Comparison of ENCODE assay signal across 9 mouse cellular contexts in genomic region chr9:106226151-106226682, GRCm38 (mm10). TPM values are rescaled to one million over a fixed set of nuclear protein-coding genes. Genes with fewer than 3 reads are reported as not detected.
DNase-seq lines count a peak whose midpoint lies in the region; ATAC-seq and TF ChIP-seq lines count a peak whose summit lies in the region.
"Had no signal": no experiment of that assay in that cellular context is flagged by ENCODE, and none has a peak within 500 bp of the region (broad histone marks: within the 10 kb centered on the region; RNA-seq: fewer than 3 reads in every experiment).

No protein-coding gene starts in this region.

- TF ChIP-seq POLR2A in bone marrow, adult 2 months (IDR thresholded peaks at IDR 0.05; ENCODE audit: borderline replicate concordance, control insufficient read depth, low read depth, low read length) = no peak

- H3K27ac ChIP-seq in bone marrow, adult 2 months (ENCODE audit: control insufficient read depth, insufficient read depth, low read depth, low read length, poor library complexity) = no peak overlapping the region; the same call in 1 of the 2 replicates
- H3K27ac ChIP-seq in forebrain, postnatal 0 days (ENCODE audit: low read depth, low read length) = no peak overlapping the region
- H3K27ac ChIP-seq in intestine, embryonic 15.5 days = peak overlapping the region; percentile 57

- TF ChIP-seq CTCF in bone marrow, adult 2 months (IDR thresholded peaks at IDR 0.05; ENCODE audit: control insufficient read depth, insufficient read depth, low read length) = no peak
- TF ChIP-seq CTCF in forebrain, postnatal 0 days (IDR thresholded peaks at IDR 0.05; ENCODE audit: low read depth) = peak; percentile 57

- WGBS in bone marrow, adult 2 months = 7% methylated on average over 34 of the region's 34 CpGs
- 7% methylated on average over 34 of the region's 34 CpGs for WGBS in forebrain, postnatal 0 days
- WGBS in intestine, embryonic 15.5 days = 7% methylated on average over 34 of the region's 34 CpGs

- ATAC-seq in forebrain, postnatal 0 days = peak; percentile 86
- peak; percentile 74 for ATAC-seq in intestine, embryonic 15.5 days

- peaks cover 13% of the 10 kb centered on the region for H3K4me1 ChIP-seq in bone marrow, adult 2 months (ENCODE audit: control insufficient read depth, insufficient read depth, low read length)
- peaks cover 3% of the 10 kb centered on the region; the same call in 1 of the 2 replicates for H3K4me1 ChIP-seq in forebrain, postnatal 0 days (ENCODE audit: insufficient read depth)
- H3K4me1 ChIP-seq in intestine, embryonic 15.5 days (replicated peaks) = peaks cover 18% of the 10 kb centered on the region

- peak overlapping the region; percentile 55 for H3K4me2 ChIP-seq in forebrain, postnatal 0 days (ENCODE audit: low read depth)
- H3K4me2 ChIP-seq in intestine, embryonic 15.5 days (replicated peaks) = peak overlapping the region; percentile 81

- intact Hi-C loops in heart, postnatal 25 days (cut with DNase I) = no loop called here

- peak overlapping the region; percentile 26 for H3K9ac ChIP-seq in forebrain, postnatal 0 days
- H3K9ac ChIP-seq in intestine, embryonic 15.5 days = peak overlapping the region; percentile 37

- H3K9me3 ChIP-seq in forebrain, postnatal 0 days (ENCODE audit: low read length) = no peaks in the 10 kb centered on the region
- no peaks in the 10 kb centered on the region for H3K9me3 ChIP-seq in intestine, embryonic 15.5 days
- H3K9me3 ChIP-seq: G1E had no signal

- no peaks in the 10 kb centered on the region for H3K27me3 ChIP-seq in forebrain, postnatal 0 days (ENCODE audit: insufficient read depth, low read length)
- 0 out of 2 replicates have a peak, but pooled peaks cover 5% of the 10 kb centered on the region for H3K27me3 ChIP-seq in intestine, embryonic 15.5 days (replicated peaks)

- no peaks in the 10 kb centered on the region for H3K36me3 ChIP-seq in forebrain, postnatal 0 days (ENCODE audit: insufficient read depth)
- no peaks in the 10 kb centered on the region for H3K36me3 ChIP-seq in intestine, embryonic 15.5 days
- H3K36me3 ChIP-seq: G1E had no signal

- H3K4me3 ChIP-seq in bone marrow, adult 2 months (replicated peaks; ENCODE audit: control insufficient read depth, low read depth, low read length) = peak overlapping the region; percentile 25
- peak overlapping the region; percentile 31 for H3K4me3 ChIP-seq in forebrain, postnatal 0 days (ENCODE audit: low read depth, low read length)
- H3K4me3 ChIP-seq in intestine, embryonic 15.5 days (replicated peaks) = peak overlapping the region; percentile 33

- peak; percentile 96 for DNase-seq in heart, adult 11 months
- no peak for DNase-seq in heart, postnatal 25 days (ENCODE audit: low spot score)
- DNase-seq in forebrain, postnatal 0 days = peak; percentile 60
- DNase-seq in lung, postnatal 10 days = peak; percentile 72
- peak; percentile 51 for DNase-seq in right cerebral cortex, postnatal 25 days
- no peak for DNase-seq in thymus, adult 18-20 months

RNA-seq across cellular contexts. Expression of gene Tlr9, which starts 3.8 kb away (rescaled TPM):
- under 1 TPM; 0.52 to 0.64 TPM for total RNA-seq in heart, postnatal 25 days (2021)
- 0.56 and 3.6 TPM in 2 replicates for polyA plus RNA-seq in bone marrow, adult 2 months (2011; ENCODE audit: insufficient read depth, insufficient read length, low replicate concordance, missing spikeins)
- total RNA-seq in forebrain, postnatal 0 days (2014; rRNA removed) = 0.08 and 0.14 TPM in 2 replicates
- polyA plus RNA-seq in forebrain, postnatal 0 days (2015; fragmentation: Nextera tagmentation; extraction: Ambion mirVana) = 0.04 TPM in 1 of 2 replicates, not detected in the other
- 0.16 and 0.19 TPM in 2 replicates for polyA plus RNA-seq in intestine, embryonic 15.5 days (2015; fragmentation: Nextera tagmentation; extraction: Ambion mirVana)
- polyA plus RNA-seq: G1E had no signal

RNA-seq across cellular contexts. Expression of gene Alas1, which starts 22.2 kb away (rescaled TPM):
- 100 to 1,000 TPM; 571 to 593 TPM for total RNA-seq in heart, postnatal 25 days (2021)
- 22.5 and 59.7 TPM in 2 replicates for polyA plus RNA-seq in bone marrow, adult 2 months (2011; ENCODE audit: insufficient read depth, insufficient read length, low replicate concordance, missing spikeins)
- 58.4 and 68.4 TPM in 2 replicates for total RNA-seq in forebrain, postnatal 0 days (2014; rRNA removed)
- polyA plus RNA-seq in forebrain, postnatal 0 days (2015; fragmentation: Nextera tagmentation; extraction: Ambion mirVana) = 70.4 and 77.8 TPM in 2 replicates
- polyA plus RNA-seq in intestine, embryonic 15.5 days (2015; fragmentation: Nextera tagmentation; extraction: Ambion mirVana) = 110 TPM in 2 replicates

RNA-seq across cellular contexts. Expression of gene Twf2, which starts 23.3 kb away (rescaled TPM):
- total RNA-seq in heart, postnatal 25 days (2021) = 100 to 1,000 TPM; 160 to 189 TPM
- polyA plus RNA-seq in bone marrow, adult 2 months (2011; ENCODE audit: insufficient read depth, insufficient read length, low replicate concordance, missing spikeins) = 21.7 and 63.2 TPM in 2 replicates
- 63.1 and 74.6 TPM in 2 replicates for total RNA-seq in forebrain, postnatal 0 days (2014; rRNA removed)
- polyA plus RNA-seq in forebrain, postnatal 0 days (2015; fragmentation: Nextera tagmentation; extraction: Ambion mirVana) = 50.9 and 55.6 TPM in 2 replicates
- 51.5 and 52.5 TPM in 2 replicates for polyA plus RNA-seq in intestine, embryonic 15.5 days (2015; fragmentation: Nextera tagmentation; extraction: Ambion mirVana)

RNA-seq across cellular contexts. Expression of gene Ppm1m, which starts 26.7 kb away (rescaled TPM):
- total RNA-seq in heart, postnatal 25 days (2021) = 10 to 100 TPM; 10.0 to 12.2 TPM
- 32.4 and 91.7 TPM in 2 replicates for polyA plus RNA-seq in bone marrow, adult 2 months (2011; ENCODE audit: insufficient read depth, insufficient read length, low replicate concordance, missing spikeins)
- total RNA-seq in forebrain, postnatal 0 days (2014; rRNA removed) = 16.5 and 20.6 TPM in 2 replicates
- polyA plus RNA-seq in forebrain, postnatal 0 days (2015; fragmentation: Nextera tagmentation; extraction: Ambion mirVana) = 13.7 and 17.7 TPM in 2 replicates
- polyA plus RNA-seq in intestine, embryonic 15.5 days (2015; fragmentation: Nextera tagmentation; extraction: Ambion mirVana) = 30.4 and 31.7 TPM in 2 replicates

RNA-seq across cellular contexts. Expression of gene Poc1a, which starts 54.6 kb away (rescaled TPM):
- total RNA-seq in heart, postnatal 25 days (2021) = 1 to 10 TPM; 3.3 to 3.4 TPM
- 45.1 and 46.9 TPM in 2 replicates for polyA plus RNA-seq in bone marrow, adult 2 months (2011; ENCODE audit: insufficient read depth, insufficient read length, low replicate concordance, missing spikeins)
- 5.8 and 7.6 TPM in 2 replicates for total RNA-seq in forebrain, postnatal 0 days (2014; rRNA removed)
- polyA plus RNA-seq in forebrain, postnatal 0 days (2015; fragmentation: Nextera tagmentation; extraction: Ambion mirVana) = 12.0 and 14.3 TPM in 2 replicates
- 25.9 and 28.2 TPM in 2 replicates for polyA plus RNA-seq in intestine, embryonic 15.5 days (2015; fragmentation: Nextera tagmentation; extraction: Ambion mirVana)

Comparison
In these comparisons a context has a peak if more than half of its experiments do, and no peak if none do; other contexts are left out.
1. DNase-seq: peak in heart, adult 11 months (single experiment), forebrain, postnatal 0 days (single experiment), lung, postnatal 10 days (single experiment) and right cerebral cortex, postnatal 25 days (single experiment); none in heart, postnatal 25 days (single experiment) and thymus, adult 18-20 months (0 of 2).
2. Peak in every context shown above with its lines, with median percentiles within 50 percentile points of each other: H3K4me3 ChIP-seq.